Mouse (Mus musculus): ENCODE data around the gene Ankrd52. TPM values are rescaled to one million over a fixed set of nuclear protein-coding genes. Genes with fewer than 3 reads are reported as not detected.
A peak's percentile ranks its signal among the peaks of the same experiment; 100 is the strongest.

The Ankrd52 gene
- total and polyA plus RNA-seq, 3 experiments = 4.3 to 51.0 (median 15.3) TPM

GRCm38 (mm10) chr10:128454471-128454870 is 77.6 kb downstream of the Ankrd52 start:
- Histone ChIP-seq H3K27ac (ENCODE audit: insufficient read depth, low read depth) (no peak overlapping the region), H3K4me1 (ENCODE audit: control insufficient read depth in 1 of 2, insufficient read depth in 2 of 2) (peaks cover 0 to 15% of the 10 kb centered on the region in 2 experiments; a peak in 2 of 4 replicates), H3K36me3 (replicated peaks in 1 of 2; ENCODE audit: control insufficient read depth in 1 of 2, insufficient read depth in 1 of 2, low read length in 1 of 2) (no peaks in the 10 kb centered on the region), H3K27me3 (replicated peaks) (no peaks in the 10 kb centered on the region), H3K4me3 (replicated peaks in 1 of 3; ENCODE audit: low read depth in 2 of 3, low read length in 2 of 3, poor library complexity in 1 of 3) (no peak overlapping the region), H3K9me3 (replicated peaks; ENCODE audit: low read length) (no peaks in the 10 kb centered on the region), H3K4me2 (ENCODE audit: insufficient read depth, low read depth, poor library complexity, severe bottlenecking) (no peak overlapping the region), H3K79me2 (replicated peaks; ENCODE audit: control insufficient read depth, extremely low read depth, insufficient read depth, poor library complexity, severe bottlenecking) (peaks cover under 1% of the 10 kb centered on the region), H3K9ac (ENCODE audit: insufficient read depth, low read depth) (no peak overlapping the region)
- dilution Hi-C loops (cut with MboI; ENCODE audit: extremely low pct_ligation_motif_present, extremely low pct_unique_long_range_greater_than_20kb, low sequenced_read_pairs) (no loop called here), in situ Hi-C loops (cut with MboI; ENCODE audit: low pct_ligation_motif_present, low pct_unique_long_range_greater_than_20kb, low sequenced_read_pairs) (no loop called here)
- no peak for DNase-seq (ENCODE audit: extremely low read depth)
- TF ChIP-seq MAFK (IDR thresholded peaks at IDR 0.05; ENCODE audit: insufficient replicate concordance, low read length) (peak; percentile 64; the same call in 1 of the 2 replicates), JUND (conservative IDR thresholded peaks at IDR 0.05; ENCODE audit: low read depth, low read length) (no peak)

GRCm38 (mm10) chr10:128455280-128455679 is 78.4 kb downstream of the Ankrd52 start:
- H3K4me2 ChIP-seq (ENCODE audit: insufficient read depth, low read depth, poor library complexity, severe bottlenecking) = 0 out of 2 replicates have a peak overlapping the region, but pooled peaks have one; percentile 37
- H3K9ac ChIP-seq (ENCODE audit: insufficient read depth, low read depth) = peak overlapping the region; percentile 11; the same call in 1 of the 2 replicates
- H3K36me3 ChIP-seq (replicated peaks in 1 of 2; ENCODE audit: control insufficient read depth in 1 of 2, insufficient read depth in 1 of 2, low read length in 1 of 2) = no peaks in the 10 kb centered on the region
- in situ Hi-C loops (cut with MboI; ENCODE audit: low pct_ligation_motif_present, low pct_unique_long_range_greater_than_20kb, low sequenced_read_pairs) (no loop called here), dilution Hi-C loops (cut with MboI; ENCODE audit: extremely low pct_ligation_motif_present, extremely low pct_unique_long_range_greater_than_20kb, low sequenced_read_pairs) (no loop called here)
- H3K27ac ChIP-seq (ENCODE audit: insufficient read depth, low read depth) = no peak overlapping the region
- H3K4me1 ChIP-seq (ENCODE audit: control insufficient read depth in 1 of 2, insufficient read depth in 2 of 2) = peaks cover 0 to 20% of the 10 kb centered on the region in 2 experiments; a peak in 3 of 4 replicates
- no peaks in the 10 kb centered on the region for H3K9me3 ChIP-seq (replicated peaks; ENCODE audit: low read length)
- DNase-seq (ENCODE audit: extremely low read depth) = peak; percentile 89
- peaks cover 8% of the 10 kb centered on the region for H3K79me2 ChIP-seq (replicated peaks; ENCODE audit: control insufficient read depth, extremely low read depth, insufficient read depth, poor library complexity, severe bottlenecking)
- H3K27me3 ChIP-seq (replicated peaks) = no peaks in the 10 kb centered on the region
- no peak overlapping the region for H3K4me3 ChIP-seq (replicated peaks in 1 of 3; ENCODE audit: low read depth in 2 of 3, low read length in 2 of 3, poor library complexity in 1 of 3)
- TF ChIP-seq MAX (IDR thresholded peaks at IDR 0.05; ENCODE audit: low read length) (no peak; the same call in 1 of the 2 replicates), SIN3A (IDR thresholded peaks at IDR 0.05; ENCODE audit: low read length) (0 out of 2 replicates have a peak, but pooled peaks have one; percentile 54), ZC3H11A (IDR thresholded peaks at IDR 0.05; ENCODE audit: low read depth, low read length) (0 out of 2 replicates have a peak, but pooled peaks have one; percentile 16), MAZ (IDR thresholded peaks at IDR 0.05; ENCODE audit: low read depth, low read length) (no peak), ZMIZ1 (IDR thresholded peaks at IDR 0.05; ENCODE audit: low read depth, low read length) (no peak), TCF12 (IDR thresholded peaks at IDR 0.05; ENCODE audit: low read depth, low read length) (peak; percentile 64; the same call in 1 of the 2 replicates), TBP (conservative IDR thresholded peaks at IDR 0.05; ENCODE audit: low read depth, low read length) (no peak), E2F4 (IDR thresholded peaks at IDR 0.05; ENCODE audit: insufficient replicate concordance, low read depth, low read length) (no peak), ZKSCAN1 (IDR thresholded peaks at IDR 0.05; ENCODE audit: borderline replicate concordance, low read depth, low read length) (no peak), NRF1 (IDR thresholded peaks at IDR 0.05; ENCODE audit: low read depth, low read length) (no peak), RCOR1 (conservative IDR thresholded peaks at IDR 0.05; ENCODE audit: low read depth, low read length) (no peak), IRF4 (IDR thresholded peaks at IDR 0.05; ENCODE audit: low read depth, low read length) (peak; percentile 40; the same call in 1 of the 2 replicates), MYC (IDR thresholded peaks at IDR 0.05; ENCODE audit: low read depth, low read length) (no peak), MAFK (IDR thresholded peaks at IDR 0.05; ENCODE audit: insufficient replicate concordance, low read length) (no peak), KAT2A (IDR thresholded peaks at IDR 0.05; ENCODE audit: insufficient replicate concordance, low read length) (no peak), UBTF (IDR thresholded peaks at IDR 0.05; ENCODE audit: low read depth, low read length) (no peak), JUND (conservative IDR thresholded peaks at IDR 0.05; ENCODE audit: low read depth, low read length) (no peak), CHD2 (IDR thresholded peaks at IDR 0.05; ENCODE audit: low read length) (peak; percentile 78; the same call in 1 of the 2 replicates), EP300 (IDR thresholded peaks at IDR 0.05; ENCODE audit: low read length) (no peak), PAX5 (IDR thresholded peaks at IDR 0.05; ENCODE audit: low read length) (no peak), NELFE (IDR thresholded peaks at IDR 0.05; ENCODE audit: low read depth, low read length) (no peak; the same call in 1 of the 2 replicates), CTCF (conservative IDR thresholded peaks at IDR 0.05 in 1 of 2, IDR thresholded peaks at IDR 0.05 in 1 of 2; ENCODE audit: low read depth in 2 of 2, low read length in 2 of 2) (peak; percentile 11 to 84; a peak in 2 of 4 replicates), JUN (IDR thresholded peaks at IDR 0.05; ENCODE audit: insufficient read depth, low read depth, low read length) (no peak), SMC3 (IDR thresholded peaks at IDR 0.05; ENCODE audit: low read depth, low read length) (peak; percentile 65), USF2 (conservative IDR thresholded peaks at IDR 0.05; ENCODE audit: low read depth, low read length) (no peak), BHLHE40 (IDR thresholded peaks at IDR 0.05; ENCODE audit: low read depth, low read length) (0 out of 2 replicates have a peak, but pooled peaks have one; percentile 37), MEF2A (IDR thresholded peaks at IDR 0.05; ENCODE audit: borderline replicate concordance, low read depth, low read length) (0 out of 2 replicates have a peak, but pooled peaks have one; percentile 22), ELF1 (IDR thresholded peaks at IDR 0.05; ENCODE audit: low read depth, low read length) (0 out of 2 replicates have a peak, but pooled peaks have one; percentile 23), CHD1 (IDR thresholded peaks at IDR 0.05; ENCODE audit: low read depth, low read length) (no peak), GABPA (IDR thresholded peaks at IDR 0.05; ENCODE audit: insufficient replicate concordance, low read depth, low read length) (no peak), POLR2AphosphoS2 (IDR thresholded peaks at IDR 0.05; ENCODE audit: low read depth, low read length) (no peak), RAD21 (IDR thresholded peaks at IDR 0.05; ENCODE audit: low read depth, low read length) (peak; percentile 78)
